ENCODE assay signal across 26 mouse cellular contexts in genomic region chr10:24200099-24200498, GRCm38 (mm10). TPM values are rescaled to one million over a fixed set of nuclear protein-coding genes. Genes with fewer than 3 reads are reported as not detected.
A peak's percentile ranks its signal among the peaks of the same experiment; 100 is the strongest.
DNase-seq lines count a peak whose midpoint lies in the region; ATAC-seq lines count a peak whose summit lies in the region.
"Had no signal": no experiment of that assay in that cellular context is flagged by ENCODE, and none has a peak within 500 bp of the region (broad histone marks: within the 10 kb centered on the region; RNA-seq: fewer than 3 reads in every experiment).

No protein-coding gene starts in this region.

- 75% methylated on average over 3 of the region's 3 CpGs for WGBS in heart, embryonic 11.5 days (ENCODE audit: insufficient replicate concordance)
- 42% methylated on average over 3 of the region's 3 CpGs for WGBS in hindbrain, embryonic 13.5 days
- 46% methylated on average over 3 of the region's 3 CpGs for WGBS in hindbrain, embryonic 14.5 days
- WGBS in neural tube, embryonic 13.5 days: 40% methylated on average over 3 of the region's 3 CpGs
- 42% methylated on average over 3 of the region's 3 CpGs for WGBS in neural tube, embryonic 14.5 days

- H3K27ac ChIP-seq in heart, embryonic 11.5 days (ENCODE audit: low read depth, low read length): no peak overlapping the region
- no peak overlapping the region for H3K27ac ChIP-seq in hindbrain, embryonic 13.5 days
- no peak overlapping the region for H3K27ac ChIP-seq in hindbrain, embryonic 14.5 days
- H3K27ac ChIP-seq in neural tube, embryonic 13.5 days (replicated peaks): no peak overlapping the region
- no peak overlapping the region for H3K27ac ChIP-seq in neural tube, embryonic 14.5 days (ENCODE audit: low read depth, low read length)
- H3K27ac ChIP-seq: embryonic facial prominence, embryonic 12.5 days; embryonic facial prominence, embryonic 15.5 days; heart, embryonic 15.5 days; hindbrain, embryonic 15.5 days; intestine, embryonic 15.5 days had no signal

- no peaks in the 10 kb centered on the region for H3K9me3 ChIP-seq in heart, embryonic 11.5 days (replicated peaks; ENCODE audit: control insufficient read depth, low read length)
- 0 out of 2 replicates have a peak, but pooled peaks cover 9% of the 10 kb centered on the region for H3K9me3 ChIP-seq in hindbrain, embryonic 13.5 days
- H3K9me3 ChIP-seq in hindbrain, embryonic 14.5 days (ENCODE audit: control insufficient read depth, low read length): no peaks in the 10 kb centered on the region
- no peaks in the 10 kb centered on the region for H3K9me3 ChIP-seq in neural tube, embryonic 13.5 days
- H3K9me3 ChIP-seq in neural tube, embryonic 14.5 days (ENCODE audit: control insufficient read depth, low read length): no peaks in the 10 kb centered on the region; the same call in 1 of the 2 replicates
- H3K9me3 ChIP-seq: embryonic facial prominence, embryonic 12.5 days; embryonic facial prominence, embryonic 15.5 days; heart, embryonic 15.5 days; hindbrain, embryonic 15.5 days; intestine, embryonic 15.5 days had no signal

- no peak overlapping the region for H3K4me3 ChIP-seq in heart, embryonic 11.5 days (ENCODE audit: low read depth, low read length)
- no peak overlapping the region for H3K4me3 ChIP-seq in hindbrain, embryonic 13.5 days
- no peak overlapping the region for H3K4me3 ChIP-seq in hindbrain, embryonic 14.5 days (replicated peaks; ENCODE audit: low read length)
- H3K4me3 ChIP-seq in neural tube, embryonic 13.5 days: no peak overlapping the region
- H3K4me3 ChIP-seq in neural tube, embryonic 14.5 days (ENCODE audit: low read depth, low read length): no peak overlapping the region
- H3K4me3 ChIP-seq: embryonic facial prominence, embryonic 12.5 days; embryonic facial prominence, embryonic 15.5 days; heart, embryonic 12.5 days; heart, embryonic 15.5 days; hindbrain, embryonic 15.5 days; intestine, embryonic 15.5 days had no signal

- no peaks in the 10 kb centered on the region for H3K27me3 ChIP-seq in heart, embryonic 11.5 days (ENCODE audit: control insufficient read depth, insufficient read depth, low read length)
- H3K27me3 ChIP-seq in hindbrain, embryonic 13.5 days: peaks cover 17% of the 10 kb centered on the region
- no peaks in the 10 kb centered on the region for H3K27me3 ChIP-seq in hindbrain, embryonic 14.5 days (ENCODE audit: control insufficient read depth, insufficient read depth, low read length)
- H3K27me3 ChIP-seq in neural tube, embryonic 13.5 days: peaks cover 16% of the 10 kb centered on the region
- H3K27me3 ChIP-seq in neural tube, embryonic 14.5 days (ENCODE audit: control insufficient read depth, insufficient read depth, low read length): no peaks in the 10 kb centered on the region
- H3K27me3 ChIP-seq: embryonic facial prominence, embryonic 12.5 days; embryonic facial prominence, embryonic 15.5 days; heart, embryonic 12.5 days; heart, embryonic 15.5 days; hindbrain, embryonic 15.5 days; intestine, embryonic 15.5 days had no signal

- H3K4me1 ChIP-seq in heart, embryonic 11.5 days (ENCODE audit: control insufficient read depth, insufficient read depth, low read length): no peaks in the 10 kb centered on the region
- H3K4me1 ChIP-seq in hindbrain, embryonic 13.5 days (replicated peaks): 0 out of 2 replicates have a peak, but pooled peaks cover 4% of the 10 kb centered on the region
- H3K4me1 ChIP-seq in hindbrain, embryonic 14.5 days (replicated peaks; ENCODE audit: control insufficient read depth, insufficient read depth, low read length): no peaks in the 10 kb centered on the region
- H3K4me1 ChIP-seq in neural tube, embryonic 13.5 days (replicated peaks): peaks cover 5% of the 10 kb centered on the region
- no peaks in the 10 kb centered on the region for H3K4me1 ChIP-seq in neural tube, embryonic 14.5 days (ENCODE audit: control insufficient read depth, insufficient read depth, low read length)
- H3K4me1 ChIP-seq: embryonic facial prominence, embryonic 12.5 days; embryonic facial prominence, embryonic 15.5 days; heart, embryonic 12.5 days; heart, embryonic 15.5 days; hindbrain, embryonic 15.5 days; intestine, embryonic 15.5 days had no signal

- peak; percentile 71 for DNase-seq in heart, adult 11 months
- no peak for DNase-seq in hindbrain, embryonic 14.5 days (ENCODE audit: low spot score)
- DNase-seq: adrenal gland, adult 2 months; adrenal gland, postnatal 14 days; cerebellum, adult 11-12 months; cerebellum, adult 8-10 months; cerebellum, postnatal 10 days; cerebellum, postnatal 36 days; gastrocnemius, postnatal 10 days; gastrocnemius, postnatal 36 days; heart, postnatal 10 days; heart, postnatal 36 days; kidney, adult 11 months had no signal

- H3K36me3 ChIP-seq in heart, embryonic 11.5 days (ENCODE audit: control insufficient read depth, insufficient read depth, low read length): no peaks in the 10 kb centered on the region
- no peaks in the 10 kb centered on the region for H3K36me3 ChIP-seq in hindbrain, embryonic 13.5 days
- H3K36me3 ChIP-seq in hindbrain, embryonic 14.5 days (replicated peaks; ENCODE audit: control insufficient read depth, insufficient read depth): no peaks in the 10 kb centered on the region
- no peaks in the 10 kb centered on the region for H3K36me3 ChIP-seq in neural tube, embryonic 13.5 days
- H3K36me3 ChIP-seq in neural tube, embryonic 14.5 days (ENCODE audit: control insufficient read depth, insufficient read depth, low read length): no peaks in the 10 kb centered on the region
- H3K36me3 ChIP-seq: embryonic facial prominence, embryonic 12.5 days; embryonic facial prominence, embryonic 15.5 days; heart, embryonic 12.5 days; heart, embryonic 15.5 days; hindbrain, embryonic 15.5 days; intestine, embryonic 15.5 days had no signal

- ATAC-seq in heart, embryonic 11.5 days (replicated peaks; ENCODE audit: insufficient number of reproducible peaks, low FRiP score, low TSS enrichment): no peak
- ATAC-seq in hindbrain, embryonic 13.5 days (ENCODE audit: low FRiP score): peak; percentile 24; the same call in 1 of the 2 replicates
- ATAC-seq in hindbrain, embryonic 14.5 days (ENCODE audit: low FRiP score): no peak
- ATAC-seq in neural tube, embryonic 13.5 days (ENCODE audit: low read depth): peak; percentile 78
- peak; percentile 50; the same call in 1 of the 2 replicates for ATAC-seq in neural tube, embryonic 14.5 days (ENCODE audit: low read depth)
- ATAC-seq: CD4-positive, CD25-positive, alpha-beta regulatory T cell, adult 4 months; forebrain, embryonic 16.5 days; intestine, embryonic 15.5 days had no signal

- H3K9ac ChIP-seq in heart, embryonic 11.5 days (ENCODE audit: low read depth, low read length): no peak overlapping the region
- H3K9ac ChIP-seq in hindbrain, embryonic 13.5 days: no peak overlapping the region
- H3K9ac ChIP-seq in hindbrain, embryonic 14.5 days: no peak overlapping the region
- H3K9ac ChIP-seq in neural tube, embryonic 13.5 days: no peak overlapping the region
- H3K9ac ChIP-seq in neural tube, embryonic 14.5 days (replicated peaks; ENCODE audit: low read depth, low read length): no peak overlapping the region
- H3K9ac ChIP-seq: embryonic facial prominence, embryonic 12.5 days; embryonic facial prominence, embryonic 15.5 days; heart, embryonic 12.5 days; heart, embryonic 15.5 days; hindbrain, embryonic 15.5 days; intestine, embryonic 15.5 days had no signal

- H3K4me2 ChIP-seq in heart, embryonic 11.5 days: no peak overlapping the region
- no peak overlapping the region for H3K4me2 ChIP-seq in hindbrain, embryonic 13.5 days
- H3K4me2 ChIP-seq in hindbrain, embryonic 14.5 days (replicated peaks): no peak overlapping the region
- H3K4me2 ChIP-seq in neural tube, embryonic 13.5 days: no peak overlapping the region
- H3K4me2 ChIP-seq in neural tube, embryonic 14.5 days (ENCODE audit: low read depth, low read length): no peak overlapping the region
- H3K4me2 ChIP-seq: embryonic facial prominence, embryonic 12.5 days; embryonic facial prominence, embryonic 15.5 days; heart, embryonic 12.5 days; heart, embryonic 15.5 days; intestine, embryonic 15.5 days had no signal

RNA-seq across cellular contexts. Expression of gene Moxd1, which starts 23.2 kb away (rescaled TPM):
- 3.7 and 5.8 TPM in 2 replicates for polyA plus RNA-seq in heart, embryonic 11.5 days (2014; fragmentation: Nextera tagmentation; extraction: Ambion mirVana)
- polyA plus RNA-seq in hindbrain, embryonic 13.5 days (2015; fragmentation: Nextera tagmentation; extraction: Ambion mirVana): 8.6 and 9.6 TPM in 2 replicates
- 8.2 and 11.1 TPM in 2 replicates for polyA plus RNA-seq in hindbrain, embryonic 14.5 days (2014; fragmentation: Nextera tagmentation; extraction: Ambion mirVana)
- polyA plus RNA-seq in neural tube, embryonic 13.5 days (2015; fragmentation: Nextera tagmentation; extraction: Ambion mirVana): 15.9 and 17.8 TPM in 2 replicates
- polyA plus RNA-seq in neural tube, embryonic 14.5 days (2014; fragmentation: Nextera tagmentation; extraction: Ambion mirVana): 4.0 and 9.9 TPM in 2 replicates
- polyA plus RNA-seq: C2C12; CD4-positive, CD25-positive, alpha-beta regulatory T cell, adult 4 months had no signal

RNA-seq across cellular contexts. Expression of gene Stx7, which starts 51.0 kb away (rescaled TPM):
- polyA plus RNA-seq in heart, embryonic 11.5 days (2014; fragmentation: Nextera tagmentation; extraction: Ambion mirVana): 89.8 and 99.4 TPM in 2 replicates
- 273 and 279 TPM in 2 replicates for polyA plus RNA-seq in hindbrain, embryonic 13.5 days (2015; fragmentation: Nextera tagmentation; extraction: Ambion mirVana)
- polyA plus RNA-seq in hindbrain, embryonic 14.5 days (2014; fragmentation: Nextera tagmentation; extraction: Ambion mirVana): 355 and 384 TPM in 2 replicates
- 255 and 271 TPM in 2 replicates for polyA plus RNA-seq in neural tube, embryonic 13.5 days (2015; fragmentation: Nextera tagmentation; extraction: Ambion mirVana)
- 310 and 368 TPM in 2 replicates for polyA plus RNA-seq in neural tube, embryonic 14.5 days (2014; fragmentation: Nextera tagmentation; extraction: Ambion mirVana)

Comparison
In these comparisons a context has a peak if more than half of its experiments do, and no peak if none do; other contexts are left out.
1. ATAC-seq: peak in hindbrain, embryonic 13.5 days (single experiment), neural tube, embryonic 13.5 days (single experiment) and neural tube, embryonic 14.5 days (single experiment); none in heart, embryonic 11.5 days (single experiment) and hindbrain, embryonic 14.5 days (single experiment).